In genomic region chr9:56936861-56937222, GRCm38 (mm10) we compare ENCODE assay signal across 8 mouse cellular contexts. TPM values are rescaled to one million over a fixed set of nuclear protein-coding genes. Genes with fewer than 3 reads are reported as not detected.
DNase-seq lines count a peak whose midpoint lies in the region; ATAC-seq and TF ChIP-seq lines count a peak whose summit lies in the region.

No protein-coding gene starts in this region.

- 17% methylated on average over 6 of the region's 6 CpGs for WGBS in lung, embryonic 14.5 days
- 19% methylated on average over 6 of the region's 6 CpGs for WGBS in embryonic facial prominence, embryonic 15.5 days
- 23% methylated on average over 6 of the region's 6 CpGs for WGBS in limb, embryonic 10.5 days
- 20% methylated on average over 6 of the region's 6 CpGs for WGBS in neural tube, embryonic 14.5 days

- DNase-seq in lung, embryonic 14.5 days = no peak
- no peak for DNase-seq in lung, adult 18-20 months
- no peak for DNase-seq in limb, embryonic 10.5 days (ENCODE audit: low spot score)
- DNase-seq in embryo, embryonic 9.5 days (ENCODE audit: extremely low spot score) = no peak
- DNase-seq in adrenal gland, postnatal 14 days = no peak

- H3K4me3 ChIP-seq in lung, embryonic 14.5 days (ENCODE audit: low read depth, low read length) = peak overlapping the region; percentile 80
- peak overlapping the region; percentile 86 for H3K4me3 ChIP-seq in embryonic facial prominence, embryonic 15.5 days (replicated peaks)
- H3K4me3 ChIP-seq in limb, embryonic 10.5 days = peak overlapping the region; percentile 83
- peak overlapping the region; percentile 72 for H3K4me3 ChIP-seq in neural tube, embryonic 14.5 days (ENCODE audit: low read depth, low read length)

- no peak overlapping the region for H3K27ac ChIP-seq in lung, embryonic 14.5 days (ENCODE audit: low read depth)
- peak overlapping the region; percentile 94; the same call in 1 of the 2 replicates for H3K27ac ChIP-seq in embryonic facial prominence, embryonic 15.5 days (replicated peaks)
- H3K27ac ChIP-seq in limb, embryonic 10.5 days = no peak overlapping the region
- no peak overlapping the region for H3K27ac ChIP-seq in neural tube, embryonic 14.5 days (ENCODE audit: low read depth, low read length)

- H3K4me1 ChIP-seq in lung, embryonic 14.5 days (ENCODE audit: insufficient read depth) = 0 out of 2 replicates have a peak, but pooled peaks cover 3% of the 10 kb centered on the region
- H3K4me1 ChIP-seq in embryonic facial prominence, embryonic 15.5 days = peaks cover 9% of the 10 kb centered on the region
- H3K4me1 ChIP-seq in limb, embryonic 10.5 days = peaks cover 18% of the 10 kb centered on the region; the same call in 1 of the 2 replicates
- H3K4me1 ChIP-seq in neural tube, embryonic 14.5 days (ENCODE audit: control insufficient read depth, insufficient read depth, low read length) = peaks cover 13% of the 10 kb centered on the region

- H3K27me3 ChIP-seq in lung, embryonic 14.5 days (ENCODE audit: insufficient read depth, low read length) = no peaks in the 10 kb centered on the region
- no peaks in the 10 kb centered on the region for H3K27me3 ChIP-seq in embryonic facial prominence, embryonic 15.5 days
- H3K27me3 ChIP-seq in limb, embryonic 10.5 days (ENCODE audit: low read depth, poor library complexity, severe bottlenecking) = no peaks in the 10 kb centered on the region
- H3K27me3 ChIP-seq in neural tube, embryonic 14.5 days (ENCODE audit: control insufficient read depth, insufficient read depth, low read length) = no peaks in the 10 kb centered on the region

- TF ChIP-seq CTCF in lung, embryonic 14.5 days (IDR thresholded peaks at IDR 0.05; ENCODE audit: low read depth) = no peak

- H3K4me2 ChIP-seq in lung, embryonic 14.5 days = peak overlapping the region; percentile 62
- H3K4me2 ChIP-seq in embryonic facial prominence, embryonic 15.5 days (replicated peaks) = peak overlapping the region; percentile 75
- peak overlapping the region; percentile 82 for H3K4me2 ChIP-seq in neural tube, embryonic 14.5 days (ENCODE audit: low read depth, low read length)

- peak overlapping the region; percentile 44 for H3K9ac ChIP-seq in lung, embryonic 14.5 days
- H3K9ac ChIP-seq in embryonic facial prominence, embryonic 15.5 days = no peak overlapping the region
- no peak overlapping the region for H3K9ac ChIP-seq in neural tube, embryonic 14.5 days (replicated peaks; ENCODE audit: low read depth, low read length)

- H3K9me3 ChIP-seq in lung, embryonic 14.5 days (ENCODE audit: low read depth, low read length) = no peaks in the 10 kb centered on the region
- H3K9me3 ChIP-seq in embryonic facial prominence, embryonic 15.5 days (replicated peaks) = no peaks in the 10 kb centered on the region
- no peaks in the 10 kb centered on the region for H3K9me3 ChIP-seq in limb, embryonic 10.5 days (replicated peaks)
- no peaks in the 10 kb centered on the region for H3K9me3 ChIP-seq in neural tube, embryonic 14.5 days (ENCODE audit: control insufficient read depth, low read length)

- H3K36me3 ChIP-seq in lung, embryonic 14.5 days (ENCODE audit: insufficient read depth) = no peaks in the 10 kb centered on the region
- H3K36me3 ChIP-seq in embryonic facial prominence, embryonic 15.5 days = no peaks in the 10 kb centered on the region
- H3K36me3 ChIP-seq in limb, embryonic 10.5 days = peaks cover 5% of the 10 kb centered on the region; the same call in 1 of the 2 replicates
- no peaks in the 10 kb centered on the region for H3K36me3 ChIP-seq in neural tube, embryonic 14.5 days (ENCODE audit: control insufficient read depth, insufficient read depth, low read length)

- no peak for ATAC-seq in lung, embryonic 14.5 days (ENCODE audit: insufficient read depth)
- no peak for ATAC-seq in embryonic facial prominence, embryonic 15.5 days (ENCODE audit: insufficient number of reproducible peaks, low FRiP score, low TSS enrichment, low read depth)
- no peak for ATAC-seq in neural tube, embryonic 14.5 days (ENCODE audit: low read depth)
- ATAC-seq in megakaryocyte progenitor cell, adult 5-6 weeks (replicated peaks; ENCODE audit: poor library complexity) = no peak

RNA-seq across cellular contexts. Expression of gene Imp3, which starts 0.4 kb away (rescaled TPM):
- 69.6 and 75.1 TPM in 2 replicates for polyA plus RNA-seq in lung, embryonic 14.5 days (2014; fragmentation: Nextera tagmentation; extraction: Ambion mirVana)
- polyA plus RNA-seq in embryonic facial prominence, embryonic 15.5 days (2015; fragmentation: Nextera tagmentation; extraction: Ambion mirVana) = 89.4 and 95.0 TPM in 2 replicates
- polyA plus RNA-seq in limb, embryonic 10.5 days (2016; fragmentation: Nextera tagmentation; extraction: Ambion mirVana) = 70.5 and 77.9 TPM in 2 replicates
- 71.3 and 74.1 TPM in 2 replicates for polyA plus RNA-seq in neural tube, embryonic 14.5 days (2014; fragmentation: Nextera tagmentation; extraction: Ambion mirVana)
- 138 and 147 TPM in 2 replicates for total RNA-seq in megakaryocyte progenitor cell, adult 5-6 weeks (2015)
- 68.5 and 77.3 TPM in 2 replicates for total RNA-seq in megakaryocyte progenitor cell, adult 5-6 weeks (2017)
- total RNA-seq in adrenal gland, postnatal 14 days (2021) = 76.4 and 88.5 TPM in 2 replicates

RNA-seq across cellular contexts. Expression of gene Snx33, which starts 8.7 kb away (rescaled TPM):
- polyA plus RNA-seq in lung, embryonic 14.5 days (2014; fragmentation: Nextera tagmentation; extraction: Ambion mirVana) = 7.8 and 9.5 TPM in 2 replicates
- 10.3 and 12.2 TPM in 2 replicates for polyA plus RNA-seq in embryonic facial prominence, embryonic 15.5 days (2015; fragmentation: Nextera tagmentation; extraction: Ambion mirVana)
- 9.3 and 11.6 TPM in 2 replicates for polyA plus RNA-seq in limb, embryonic 10.5 days (2016; fragmentation: Nextera tagmentation; extraction: Ambion mirVana)
- polyA plus RNA-seq in neural tube, embryonic 14.5 days (2014; fragmentation: Nextera tagmentation; extraction: Ambion mirVana) = 1.3 and 2.1 TPM in 2 replicates
- total RNA-seq in megakaryocyte progenitor cell, adult 5-6 weeks (2015) = 3.3 TPM in 2 replicates
- 2.8 TPM in 2 replicates for total RNA-seq in megakaryocyte progenitor cell, adult 5-6 weeks (2017)
- total RNA-seq in adrenal gland, postnatal 14 days (2021) = 17.9 and 22.6 TPM in 2 replicates

RNA-seq across cellular contexts. Expression of gene Snupn, which starts 13.8 kb away (rescaled TPM):
- 23.2 and 24.2 TPM in 2 replicates for polyA plus RNA-seq in lung, embryonic 14.5 days (2014; fragmentation: Nextera tagmentation; extraction: Ambion mirVana)
- polyA plus RNA-seq in embryonic facial prominence, embryonic 15.5 days (2015; fragmentation: Nextera tagmentation; extraction: Ambion mirVana) = 25.3 and 27.9 TPM in 2 replicates
- polyA plus RNA-seq in limb, embryonic 10.5 days (2016; fragmentation: Nextera tagmentation; extraction: Ambion mirVana) = 27.0 and 31.6 TPM in 2 replicates
- polyA plus RNA-seq in neural tube, embryonic 14.5 days (2014; fragmentation: Nextera tagmentation; extraction: Ambion mirVana) = 25.5 and 25.9 TPM in 2 replicates
- total RNA-seq in megakaryocyte progenitor cell, adult 5-6 weeks (2015) = 10.3 and 12.1 TPM in 2 replicates
- 9.0 and 9.4 TPM in 2 replicates for total RNA-seq in megakaryocyte progenitor cell, adult 5-6 weeks (2017)
- 12.5 and 13.3 TPM in 2 replicates for total RNA-seq in adrenal gland, postnatal 14 days (2021)

RNA-seq across cellular contexts. Expression of gene Ptpn9, which starts 57.9 kb away (rescaled TPM):
- 39.5 and 40.9 TPM in 2 replicates for polyA plus RNA-seq in lung, embryonic 14.5 days (2014; fragmentation: Nextera tagmentation; extraction: Ambion mirVana)
- polyA plus RNA-seq in embryonic facial prominence, embryonic 15.5 days (2015; fragmentation: Nextera tagmentation; extraction: Ambion mirVana) = 26.6 and 27.2 TPM in 2 replicates
- 24.6 and 27.6 TPM in 2 replicates for polyA plus RNA-seq in limb, embryonic 10.5 days (2016; fragmentation: Nextera tagmentation; extraction: Ambion mirVana)
- polyA plus RNA-seq in neural tube, embryonic 14.5 days (2014; fragmentation: Nextera tagmentation; extraction: Ambion mirVana) = 31.3 and 36.5 TPM in 2 replicates
- total RNA-seq in megakaryocyte progenitor cell, adult 5-6 weeks (2015) = 10.6 and 14.5 TPM in 2 replicates
- total RNA-seq in megakaryocyte progenitor cell, adult 5-6 weeks (2017) = 9.1 and 10.7 TPM in 2 replicates
- total RNA-seq in adrenal gland, postnatal 14 days (2021) = 39.2 and 43.4 TPM in 2 replicates
